Mouse (Mus musculus) megakaryocyte progenitor cell, adult 5-6 weeks (primary cell): Measurements from ENCODE around the gene Lamtor3. TPM values are rescaled to one million over a fixed set of nuclear protein-coding genes. Genes with fewer than 3 reads are reported as not detected.
"Not testable (repeated sequence)": the region's sequence is repeated elsewhere in the genome, so short reads cannot be mapped to it uniquely, and the experiment has no call there.

ENCODE experiments used
- ATAC-seq: replicated peaks from 2 replicates; pipeline ENCODE4 v1.8.0; 2016; ENCODE audit warnings: mild to moderate bottlenecking, moderate TSS enrichment, inconsistent platforms; ENCODE audit not compliant: poor library complexity
- total RNA-seq, 2 experiments: library from RNA; stranded (forward) in 1 of 2; stranded (reverse) in 1 of 2; fragments of 157-497, 149-512 nt in 1 of 2; fragments of 200-1000 nt in 1 of 2; gene quantifications; 2 replicates each; pipeline versions ENCODE4 v1.2.3 to v1.2.4; 2015 to 2017

Lamtor3 gene
- total RNA-seq (2015) (61.3 and 77.5 TPM in 2 replicates), total RNA-seq (2017) (66.2 and 76.7 TPM in 2 replicates)

DNA sequence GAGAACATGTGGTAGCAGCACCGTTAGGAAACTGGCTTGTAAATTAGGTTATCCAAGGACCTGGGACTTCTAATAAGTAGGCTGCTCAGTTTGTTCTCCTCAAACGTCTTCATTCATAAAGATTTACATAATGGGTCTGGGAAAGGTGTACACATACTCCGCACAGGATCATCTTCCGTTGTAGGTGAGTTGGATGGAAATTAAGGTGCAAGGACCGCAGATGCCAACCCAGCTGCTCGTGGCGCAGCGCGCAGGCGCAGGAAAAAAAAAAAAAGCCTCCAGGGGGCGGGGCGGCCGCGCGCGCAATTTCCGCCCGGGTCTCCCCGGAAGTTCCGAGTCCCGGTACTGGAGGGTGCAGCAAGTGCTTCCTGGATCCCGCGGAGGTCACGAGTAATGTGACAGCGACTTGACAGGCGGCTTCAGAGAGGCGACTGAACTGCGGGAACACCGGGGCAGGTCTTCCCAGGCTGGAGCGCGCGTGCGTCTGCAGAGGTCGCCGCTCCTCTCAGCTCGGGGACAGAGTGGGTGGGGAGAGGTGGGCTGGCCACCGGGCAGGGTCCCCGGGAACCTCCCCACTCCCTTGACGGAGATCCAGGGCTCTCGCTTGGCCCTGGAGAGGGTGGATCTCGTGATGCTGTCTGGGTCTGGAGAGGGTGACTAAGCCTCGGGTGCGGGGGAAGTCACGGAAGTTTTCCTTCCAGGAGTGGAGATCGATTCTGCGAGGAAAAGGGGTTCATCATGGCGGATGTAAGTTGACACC, at the start of gene Lamtor3:
Lamtor3 (plus strand) TSS at position 335 of the 760 bp plus-strand sequence.
- peak; percentile 97 for ATAC-seq

DNA sequence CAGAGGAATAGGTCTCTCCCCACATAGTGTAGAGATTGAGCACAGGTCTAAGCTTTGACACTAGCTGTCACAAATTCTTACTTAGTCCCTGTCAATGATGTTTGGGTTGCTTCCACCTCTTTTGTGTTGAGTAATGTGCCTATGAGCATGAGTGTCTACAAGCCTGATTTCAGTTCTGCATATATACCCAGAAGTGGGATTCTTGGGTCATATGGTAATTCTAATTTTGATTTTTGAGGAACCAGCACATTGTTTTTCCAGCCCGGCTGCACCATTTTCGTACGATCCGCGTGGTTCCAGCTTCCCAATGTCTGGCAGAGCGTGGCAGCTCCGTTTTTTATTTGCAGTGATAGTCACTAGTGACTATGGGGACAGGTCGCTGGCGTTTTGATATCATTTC, 48.9 kb upstream of the Lamtor3 start:
- ATAC-seq: peak; percentile 13

DNA sequence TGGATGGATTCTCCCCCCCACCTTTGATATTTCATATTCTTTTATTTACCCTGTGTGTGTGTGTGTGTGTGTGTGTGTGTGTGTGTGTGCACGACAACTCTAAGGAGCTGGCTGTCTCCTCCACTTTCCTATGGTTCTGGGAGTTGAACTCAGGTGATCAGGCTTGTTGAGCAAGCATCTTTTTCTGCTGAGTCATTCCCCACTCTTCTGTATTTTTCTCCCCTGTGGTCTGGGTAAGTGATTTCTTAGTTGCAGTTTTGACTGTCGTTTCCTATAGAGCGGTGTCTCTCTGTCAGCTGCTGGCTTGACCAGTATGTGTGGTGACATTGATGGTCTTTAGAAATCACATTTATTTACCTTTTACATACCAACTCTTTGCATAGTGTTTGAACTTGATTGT, 39.0 kb upstream of the Lamtor3 start:
- ATAC-seq: peak; percentile 88

DNA sequence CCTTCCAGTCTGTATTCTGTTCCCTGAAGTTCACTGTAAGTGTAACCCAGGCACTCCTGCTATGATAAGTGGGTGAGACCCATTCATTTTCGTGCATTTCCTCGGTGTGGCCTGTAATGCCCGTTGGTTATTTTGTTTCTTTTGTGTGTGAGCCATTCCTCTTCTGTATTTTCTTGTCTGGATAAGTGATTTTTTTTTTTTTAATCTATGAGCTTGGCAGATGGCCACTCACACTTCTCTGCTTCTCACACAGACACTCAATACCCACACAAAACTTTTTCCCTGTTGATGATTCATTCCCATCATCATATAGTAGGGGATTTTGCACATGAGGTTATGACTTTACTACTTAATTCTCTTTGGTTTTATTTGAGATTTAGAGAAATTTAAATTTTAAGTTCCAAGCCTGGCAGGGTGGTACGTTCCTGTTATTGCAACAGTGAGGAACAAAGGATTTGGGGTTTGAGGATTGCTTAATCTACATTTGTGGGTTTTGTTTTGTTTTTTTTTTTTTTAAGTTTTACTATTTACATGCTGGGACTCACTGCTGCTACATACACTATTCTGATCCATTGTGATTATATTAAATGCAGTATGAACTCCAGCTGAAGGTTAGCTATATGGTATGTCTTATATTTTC, 38.1 kb upstream of the Lamtor3 start:
- peak; percentile 85 for ATAC-seq

DNA sequence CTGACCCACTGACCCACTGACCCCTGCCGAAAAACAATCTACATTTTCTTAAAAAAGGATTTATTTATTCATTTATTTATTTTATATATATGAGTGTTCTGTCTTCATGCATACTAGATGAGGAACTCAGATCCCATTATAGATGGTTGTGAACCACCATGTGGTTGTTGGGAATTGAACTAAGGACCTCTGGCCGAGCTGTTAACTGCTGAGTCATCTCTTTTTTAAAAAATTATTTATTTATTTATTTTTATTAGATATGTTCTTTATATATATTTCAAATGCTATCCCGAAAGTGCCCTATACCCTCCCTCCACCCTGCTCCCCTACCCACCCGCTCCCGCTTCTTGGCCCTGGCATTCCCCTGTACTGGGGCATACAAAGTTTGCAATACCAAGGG, 37.2 kb upstream of the Lamtor3 start:
- no peak for ATAC-seq

DNA sequence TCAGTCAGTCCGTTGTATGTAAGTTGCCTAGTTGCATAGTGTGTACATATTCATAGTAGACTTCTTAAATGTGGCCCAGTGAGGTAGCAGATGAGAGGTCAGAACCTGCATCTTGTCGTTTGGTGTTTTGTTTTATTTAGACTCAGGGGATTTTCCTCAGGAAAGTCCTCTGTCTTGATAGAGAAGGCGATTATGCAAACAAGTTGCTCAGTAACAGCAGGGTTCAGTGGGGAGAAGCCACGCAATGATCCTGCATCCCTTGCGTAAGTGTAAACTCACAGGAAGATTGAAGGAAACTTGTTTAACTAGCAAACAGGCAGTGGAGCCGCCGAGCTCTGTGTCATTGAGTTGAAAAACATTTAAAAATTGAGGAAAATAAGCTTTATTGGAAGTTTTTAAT, 30.3 kb upstream of the Lamtor3 start:
- peak; percentile 79 for ATAC-seq

- no peak for ATAC-seq
These were observed 27.2 kb upstream of the Lamtor3 start for GRCm38 (mm10) chr3:137891089-137891488.

- no peak for ATAC-seq
These were observed 26.2 kb upstream of the Lamtor3 start for GRCm38 (mm10) chr3:137892118-137892517.

GRCm38 (mm10) chr3:137893789-137894188, 24.5 kb upstream of the Lamtor3 start:
- ATAC-seq: peak; percentile 33

GRCm38 (mm10) chr3:137895196-137895595, 23.1 kb upstream of the Lamtor3 start:
- ATAC-seq: peak; percentile 69

GRCm38 (mm10) chr3:137896386-137896785, 21.9 kb upstream of the Lamtor3 start:
- ATAC-seq: no peak

- no peak for ATAC-seq
These were observed 21.4 kb upstream of the Lamtor3 start for GRCm38 (mm10) chr3:137896867-137897266.

DNA sequence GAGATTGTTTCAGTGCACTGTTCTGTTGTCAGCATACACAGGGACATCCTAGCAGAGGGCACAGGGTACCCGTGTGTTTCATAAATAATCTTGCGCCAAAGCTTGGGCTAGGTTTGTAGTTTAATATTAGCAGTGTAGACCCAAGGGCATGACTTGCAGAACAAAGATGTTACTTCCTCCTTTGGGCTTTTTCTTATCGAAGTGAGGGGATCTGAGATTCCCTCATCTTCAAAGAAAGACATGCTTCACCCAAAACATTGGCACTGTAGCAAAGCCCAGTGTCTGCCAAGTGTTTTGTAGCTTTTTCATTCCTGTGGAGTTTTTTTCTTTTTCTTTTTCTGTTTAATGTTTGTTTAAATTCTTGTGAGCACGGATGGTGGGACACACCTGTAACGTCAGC, 20.6 kb upstream of the Lamtor3 start:
- peak; percentile 36 for ATAC-seq

DNA sequence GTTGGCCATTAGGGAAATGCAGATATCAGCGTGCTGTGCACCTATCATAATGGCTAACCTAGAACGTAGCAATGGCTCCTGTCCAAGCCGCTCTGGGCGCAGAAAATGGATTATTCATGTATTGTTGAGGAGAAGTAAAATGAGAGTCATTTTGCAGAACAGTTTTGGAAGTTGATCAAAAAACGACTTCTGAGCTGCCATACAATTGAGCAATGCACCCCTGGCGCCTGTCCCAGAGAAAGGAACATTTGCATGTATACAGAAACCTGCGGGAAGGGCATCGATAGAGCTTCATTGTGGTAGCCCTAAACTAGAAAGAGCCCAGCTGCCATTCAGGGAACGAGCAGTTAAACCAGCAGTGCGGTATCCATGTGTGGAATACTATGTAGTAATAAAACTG, 18.2 kb upstream of the Lamtor3 start:
- ATAC-seq: peak; percentile 45

DNA sequence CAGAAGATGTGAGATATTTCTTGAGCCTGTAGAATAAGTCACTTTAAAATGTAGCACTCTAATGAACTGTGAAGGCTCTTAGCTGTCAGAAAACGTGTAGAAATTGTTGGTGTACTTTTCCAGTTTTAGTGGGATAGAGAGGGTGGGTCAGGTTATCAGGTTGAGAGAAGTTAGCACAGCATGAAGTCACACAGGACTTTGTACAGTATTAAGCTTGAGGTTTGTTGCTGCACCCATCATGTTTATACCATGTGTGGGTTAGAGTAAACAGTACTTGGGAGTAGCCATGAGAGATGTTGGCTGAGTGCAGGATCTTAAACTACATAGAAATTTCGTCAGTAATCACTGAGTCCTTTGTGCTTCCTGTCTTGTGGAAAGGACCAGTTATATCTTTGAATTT, 5.2 kb upstream of the Lamtor3 start:
- no peak for ATAC-seq

DNA sequence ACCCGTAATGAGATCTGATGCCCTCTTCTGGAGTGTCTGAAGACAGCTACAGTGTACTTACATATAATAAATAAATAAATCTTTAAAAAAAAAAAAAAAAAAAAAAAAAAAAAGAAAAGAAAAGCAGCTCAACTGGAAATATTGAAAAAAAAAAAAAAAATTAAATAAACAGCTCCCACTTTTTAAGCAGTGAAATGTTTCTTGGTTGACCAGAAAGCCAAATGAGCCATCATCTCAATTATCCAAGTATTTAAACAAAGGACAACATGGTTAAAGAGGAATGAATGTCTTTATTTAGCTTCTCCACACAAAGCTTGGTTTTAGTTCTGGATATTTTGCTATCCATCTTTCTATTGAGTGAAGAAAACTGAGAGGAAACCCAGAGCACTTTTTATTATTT, 3.7 kb upstream of the Lamtor3 start:
- not testable (repeated sequence) for ATAC-seq

DNA sequence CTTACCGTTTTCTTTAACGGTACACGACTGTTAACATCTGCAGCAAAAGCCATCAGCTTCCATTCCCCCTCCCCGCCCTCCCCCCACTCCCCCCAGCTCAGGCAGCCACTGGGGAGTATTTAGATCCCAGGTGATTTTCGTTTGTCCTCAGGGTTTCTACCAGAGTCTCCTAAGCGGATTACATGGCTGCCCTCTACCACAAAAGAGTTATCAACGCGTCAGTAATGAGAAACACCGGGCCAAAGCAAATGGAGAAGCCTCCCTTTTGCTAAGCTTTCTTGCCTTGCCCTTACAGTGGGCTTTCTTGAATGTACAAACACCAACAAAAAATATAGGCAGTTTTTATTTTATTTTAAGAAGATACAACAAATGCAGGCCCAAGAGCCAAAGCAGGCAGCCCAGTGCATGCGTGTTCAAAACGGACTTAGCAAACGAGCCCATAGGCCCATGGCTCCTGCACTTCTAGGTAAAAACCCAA, 573 bp upstream of the Lamtor3 start:
- no peak for ATAC-seq

DNA sequence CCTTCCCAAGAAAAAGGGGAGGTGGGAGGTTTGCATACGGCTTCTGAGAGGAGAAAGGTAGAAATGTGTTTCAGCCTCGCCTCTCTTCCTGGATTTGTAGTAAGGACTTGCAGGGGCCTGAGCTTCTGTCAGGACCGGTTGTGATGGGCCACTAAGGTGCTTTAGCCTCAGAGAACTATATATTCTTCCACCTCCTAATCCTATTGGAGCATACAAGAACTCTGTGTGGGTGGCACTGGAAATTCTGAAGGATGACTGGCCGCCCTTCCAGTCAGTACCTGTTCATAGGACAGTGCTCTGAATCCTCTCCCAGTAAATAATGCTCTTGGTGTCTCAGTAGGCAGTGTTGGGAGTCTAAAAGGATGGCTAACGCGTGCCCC, 616 bp downstream of the Lamtor3 start:
- ATAC-seq: peak; percentile 3; the same call in 1 of the 2 replicates

GRCm38 (mm10) chr3:137919398-137919797, 1.1 kb downstream of the Lamtor3 start:
- no peak for ATAC-seq

DNA sequence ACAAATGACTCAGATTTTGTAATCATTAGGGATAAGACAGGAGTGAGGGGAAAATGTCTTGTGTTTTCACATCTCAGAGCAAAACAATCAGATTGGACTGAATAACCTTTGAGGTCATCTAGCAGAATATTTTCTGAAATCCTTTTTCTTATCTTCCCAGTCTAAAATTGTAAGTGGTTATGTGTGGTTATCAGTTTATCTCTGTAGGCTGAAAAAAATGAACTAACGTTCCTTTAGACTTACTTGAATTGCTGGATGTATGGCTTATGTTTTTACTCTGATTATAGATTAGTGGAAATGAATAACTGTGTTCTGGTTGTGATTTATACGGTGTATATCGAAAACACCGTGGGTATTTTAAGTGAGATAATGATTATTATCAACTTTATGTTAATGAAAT, 2.3 kb downstream of the Lamtor3 start:
- ATAC-seq: no peak

GRCm38 (mm10) chr3:137927010-137927409, 8.7 kb downstream of the Lamtor3 start:
- ATAC-seq: no peak

DNA sequence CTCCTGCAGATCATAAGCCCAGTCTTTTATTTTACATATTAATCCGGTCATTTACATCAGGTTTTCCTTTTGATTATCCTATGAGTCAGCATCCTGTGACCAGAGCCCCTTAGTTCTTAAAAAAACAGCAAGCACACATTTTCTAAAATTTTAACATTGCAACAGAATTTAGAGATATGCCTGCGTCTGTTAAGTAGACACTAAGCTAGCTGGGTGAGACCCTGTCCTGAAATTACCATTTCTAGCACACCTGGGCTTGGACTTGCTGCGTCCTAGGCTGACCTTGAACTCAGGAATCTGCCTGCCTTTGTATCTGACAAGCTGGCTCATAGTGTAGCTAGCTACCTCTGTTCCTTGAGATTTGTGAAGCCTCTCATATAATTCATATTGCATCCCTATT, 11.6 kb downstream of the Lamtor3 start:
- ATAC-seq: no peak
